Mouse (Mus musculus): ENCODE data around the gene Adprh. TPM values are rescaled to one million over a fixed set of nuclear protein-coding genes. Genes with fewer than 3 reads are reported as not detected.
A peak's percentile ranks its signal among the peaks of the same experiment; 100 is the strongest.

Gene Adprh
- polyA plus RNA-seq, 1 experiment from 2014 or later, result 28.8 TPM

GRCm38 (mm10) chr16:38408416-38408815 lies 44.1 kb downstream of the Adprh start:
- no peaks in the 10 kb centered on the region for H3K36me3 ChIP-seq (ENCODE audit: control insufficient read depth, insufficient read depth)
- no peak overlapping the region for H3K27ac ChIP-seq (ENCODE audit: low read length)
- peaks cover 5% of the 10 kb centered on the region for H3K4me1 ChIP-seq (ENCODE audit: control insufficient read depth, low read depth, low read length)
- H3K9me3 ChIP-seq (replicated peaks; ENCODE audit: control insufficient read depth, low read length), result no peaks in the 10 kb centered on the region
- no peak overlapping the region for H3K4me3 ChIP-seq (ENCODE audit: low read depth, low read length)
- 93% methylated on average over 8 of the region's 8 CpGs for WGBS (ENCODE audit: insufficient replicate concordance)
- H3K27me3 ChIP-seq (ENCODE audit: control insufficient read depth, insufficient read depth, low read depth, low read length), result no peaks in the 10 kb centered on the region
- no peak overlapping the region for H3K9ac ChIP-seq (ENCODE audit: low read depth, low read length)
- no peak for ATAC-seq (ENCODE audit: low read depth)
- H3K4me2 ChIP-seq (ENCODE audit: low read depth, low read length), result no peak overlapping the region

- H3K4me3 ChIP-seq (ENCODE audit: low read depth, low read length), result no peak overlapping the region
- H3K4me2 ChIP-seq (ENCODE audit: low read depth, low read length), result no peak overlapping the region
- peaks cover 5% of the 10 kb centered on the region for H3K4me1 ChIP-seq (ENCODE audit: control insufficient read depth, low read depth, low read length)
- H3K9ac ChIP-seq (ENCODE audit: low read depth, low read length), result no peak overlapping the region
- 50% methylated on average over 5 of the region's 5 CpGs for WGBS (ENCODE audit: insufficient replicate concordance)
- H3K27me3 ChIP-seq (ENCODE audit: control insufficient read depth, insufficient read depth, low read depth, low read length), result no peaks in the 10 kb centered on the region
- H3K27ac ChIP-seq (ENCODE audit: low read length), result no peak overlapping the region
- no peaks in the 10 kb centered on the region for H3K36me3 ChIP-seq (ENCODE audit: control insufficient read depth, insufficient read depth)
- no peak for ATAC-seq (ENCODE audit: low read depth)
- no peaks in the 10 kb centered on the region for H3K9me3 ChIP-seq (replicated peaks; ENCODE audit: control insufficient read depth, low read length)
These were observed 44.9 kb downstream of the Adprh start for GRCm38 (mm10) chr16:38407584-38407983.

GRCm38 (mm10) chr16:38406708-38407107 lies 45.8 kb downstream of the Adprh start:
- Histone ChIP-seq H3K4me3 (ENCODE audit: low read depth, low read length) (no peak overlapping the region), H3K9me3 (replicated peaks; ENCODE audit: control insufficient read depth, low read length) (no peaks in the 10 kb centered on the region), H3K36me3 (ENCODE audit: control insufficient read depth, insufficient read depth) (no peaks in the 10 kb centered on the region), H3K27ac (ENCODE audit: low read length) (no peak overlapping the region), H3K27me3 (ENCODE audit: control insufficient read depth, insufficient read depth, low read depth, low read length) (no peaks in the 10 kb centered on the region), H3K9ac (ENCODE audit: low read depth, low read length) (no peak overlapping the region), H3K4me2 (ENCODE audit: low read depth, low read length) (no peak overlapping the region), H3K4me1 (ENCODE audit: control insufficient read depth, low read depth, low read length) (peaks cover 5% of the 10 kb centered on the region)
- WGBS (ENCODE audit: insufficient replicate concordance), result 74% methylated on average over 6 of the region's 6 CpGs
- ATAC-seq (ENCODE audit: low read depth), result peak; percentile 45; the same call in 1 of the 2 replicates

- 66% methylated on average over 5 of the region's 5 CpGs for WGBS (ENCODE audit: insufficient replicate concordance)
- no peaks in the 10 kb centered on the region for H3K9me3 ChIP-seq (replicated peaks; ENCODE audit: control insufficient read depth, low read length)
These were observed 46.2 kb downstream of the Adprh start for GRCm38 (mm10) chr16:38406293-38406692.

GRCm38 (mm10) chr16:38403639-38404038 lies 48.9 kb downstream of the Adprh start:
- H3K36me3 ChIP-seq (ENCODE audit: control insufficient read depth, insufficient read depth), result no peaks in the 10 kb centered on the region
- H3K4me3 ChIP-seq (ENCODE audit: low read depth, low read length), result no peak overlapping the region
- H3K4me2 ChIP-seq (ENCODE audit: low read depth, low read length), result no peak overlapping the region
- peaks cover 16% of the 10 kb centered on the region for H3K4me1 ChIP-seq (ENCODE audit: control insufficient read depth, low read depth, low read length)
- 26% methylated on average over 7 of the region's 7 CpGs for WGBS (ENCODE audit: insufficient replicate concordance)
- H3K9me3 ChIP-seq (replicated peaks; ENCODE audit: control insufficient read depth, low read length), result no peaks in the 10 kb centered on the region
- ATAC-seq (ENCODE audit: low read depth), result no peak
- no peak overlapping the region for H3K9ac ChIP-seq (ENCODE audit: low read depth, low read length)
- H3K27ac ChIP-seq (ENCODE audit: low read length), result no peak overlapping the region
- H3K27me3 ChIP-seq (ENCODE audit: control insufficient read depth, insufficient read depth, low read depth, low read length), result no peaks in the 10 kb centered on the region

More at GRCm38 (mm10) chr16:38406293-38406692, 46.2 kb downstream of the Adprh start:
- Histone ChIP-seq H3K9ac (ENCODE audit: low read depth, low read length) (no peak overlapping the region), H3K27ac (ENCODE audit: low read length) (no peak overlapping the region), H3K4me2 (ENCODE audit: low read depth, low read length) (no peak overlapping the region), H3K36me3 (ENCODE audit: control insufficient read depth, insufficient read depth) (no peaks in the 10 kb centered on the region), H3K4me3 (ENCODE audit: low read depth, low read length) (no peak overlapping the region), H3K27me3 (ENCODE audit: control insufficient read depth, insufficient read depth, low read depth, low read length) (no peaks in the 10 kb centered on the region), H3K4me1 (ENCODE audit: control insufficient read depth, low read depth, low read length) (peaks cover 5% of the 10 kb centered on the region)
- no peak for ATAC-seq (ENCODE audit: low read depth)

- no peak overlapping the region for H3K4me2 ChIP-seq (ENCODE audit: low read depth, low read length)
- no peak overlapping the region for H3K27ac ChIP-seq (ENCODE audit: low read length)
- WGBS (ENCODE audit: insufficient replicate concordance), result 71% methylated on average over 6 of the region's 6 CpGs
- no peaks in the 10 kb centered on the region for H3K9me3 ChIP-seq (replicated peaks; ENCODE audit: control insufficient read depth, low read length)
- ATAC-seq (ENCODE audit: low read depth), result no peak
- no peaks in the 10 kb centered on the region for H3K36me3 ChIP-seq (ENCODE audit: control insufficient read depth, insufficient read depth)
- H3K4me3 ChIP-seq (ENCODE audit: low read depth, low read length), result no peak overlapping the region
- H3K4me1 ChIP-seq (ENCODE audit: control insufficient read depth, low read depth, low read length), result peaks cover 13% of the 10 kb centered on the region
- H3K9ac ChIP-seq (ENCODE audit: low read depth, low read length), result no peak overlapping the region
- H3K27me3 ChIP-seq (ENCODE audit: control insufficient read depth, insufficient read depth, low read depth, low read length), result no peaks in the 10 kb centered on the region
These were observed 51.0 kb downstream of the Adprh start for GRCm38 (mm10) chr16:38401468-38401867.

- WGBS (ENCODE audit: insufficient replicate concordance), result 69% methylated on average over 9 of the region's 9 CpGs
- peak overlapping the region; percentile 3; the same call in 1 of the 2 replicates for H3K9ac ChIP-seq (ENCODE audit: low read depth, low read length)
- ATAC-seq (ENCODE audit: low read depth), result no peak
These were observed 52.1 kb downstream of the Adprh start for GRCm38 (mm10) chr16:38400311-38400960.

GRCm38 (mm10) chr16:38399531-38400231 lies 52.8 kb downstream of the Adprh start:
- H3K9me3 ChIP-seq (replicated peaks; ENCODE audit: control insufficient read depth, low read length), result no peaks in the 10 kb centered on the region
- H3K27ac ChIP-seq (ENCODE audit: low read length), result peak overlapping the region; percentile 75
- ATAC-seq (ENCODE audit: low read depth), result peak; percentile 89
- peak overlapping the region; percentile 3; the same call in 1 of the 2 replicates for H3K9ac ChIP-seq (ENCODE audit: low read depth, low read length)
- peaks cover 16% of the 10 kb centered on the region for H3K4me1 ChIP-seq (ENCODE audit: control insufficient read depth, low read depth, low read length)
- 14% methylated on average over 17 of the region's 17 CpGs for WGBS (ENCODE audit: insufficient replicate concordance)
- no peaks in the 10 kb centered on the region for H3K27me3 ChIP-seq (ENCODE audit: control insufficient read depth, insufficient read depth, low read depth, low read length)
- H3K4me2 ChIP-seq (ENCODE audit: low read depth, low read length), result peak overlapping the region; percentile 41; the same call in 1 of the 2 replicates
- H3K4me3 ChIP-seq (ENCODE audit: low read depth, low read length), result peak overlapping the region; percentile 18
- no peaks in the 10 kb centered on the region for H3K36me3 ChIP-seq (ENCODE audit: control insufficient read depth, insufficient read depth)

More at GRCm38 (mm10) chr16:38400311-38400960, 52.1 kb downstream of the Adprh start:
- Histone ChIP-seq H3K27me3 (ENCODE audit: control insufficient read depth, insufficient read depth, low read depth, low read length) (no peaks in the 10 kb centered on the region), H3K9me3 (replicated peaks; ENCODE audit: control insufficient read depth, low read length) (no peaks in the 10 kb centered on the region), H3K4me2 (ENCODE audit: low read depth, low read length) (0 out of 2 replicates have a peak overlapping the region, but pooled peaks have one; percentile 41), H3K4me3 (ENCODE audit: low read depth, low read length) (no peak overlapping the region), H3K36me3 (ENCODE audit: control insufficient read depth, insufficient read depth) (no peaks in the 10 kb centered on the region), H3K27ac (ENCODE audit: low read length) (peak overlapping the region; percentile 75), H3K4me1 (ENCODE audit: control insufficient read depth, low read depth, low read length) (peaks cover 16% of the 10 kb centered on the region)

GRCm38 (mm10) chr16:38399076-38399475 lies 53.4 kb downstream of the Adprh start:
- 0 out of 2 replicates have a peak overlapping the region, but pooled peaks have one; percentile 41 for H3K4me2 ChIP-seq (ENCODE audit: low read depth, low read length)
- H3K9ac ChIP-seq (ENCODE audit: low read depth, low read length), result no peak overlapping the region
- no peaks in the 10 kb centered on the region for H3K36me3 ChIP-seq (ENCODE audit: control insufficient read depth, insufficient read depth)
- no peak overlapping the region for H3K4me3 ChIP-seq (ENCODE audit: low read depth, low read length)
- ATAC-seq (ENCODE audit: low read depth), result peak; percentile 4; the same call in 1 of the 2 replicates
- H3K27me3 ChIP-seq (ENCODE audit: control insufficient read depth, insufficient read depth, low read depth, low read length), result no peaks in the 10 kb centered on the region
- peak overlapping the region; percentile 75 for H3K27ac ChIP-seq (ENCODE audit: low read length)
- no peaks in the 10 kb centered on the region for H3K9me3 ChIP-seq (replicated peaks; ENCODE audit: control insufficient read depth, low read length)
- H3K4me1 ChIP-seq (ENCODE audit: control insufficient read depth, low read depth, low read length), result peaks cover 16% of the 10 kb centered on the region
- WGBS (ENCODE audit: insufficient replicate concordance), result 24% methylated on average over 3 of the region's 3 CpGs

All from liver, embryonic 16.5 days (tissue).